Comparison of ENCODE assay signal across 27 mouse cellular contexts in the genomic region with DNA sequence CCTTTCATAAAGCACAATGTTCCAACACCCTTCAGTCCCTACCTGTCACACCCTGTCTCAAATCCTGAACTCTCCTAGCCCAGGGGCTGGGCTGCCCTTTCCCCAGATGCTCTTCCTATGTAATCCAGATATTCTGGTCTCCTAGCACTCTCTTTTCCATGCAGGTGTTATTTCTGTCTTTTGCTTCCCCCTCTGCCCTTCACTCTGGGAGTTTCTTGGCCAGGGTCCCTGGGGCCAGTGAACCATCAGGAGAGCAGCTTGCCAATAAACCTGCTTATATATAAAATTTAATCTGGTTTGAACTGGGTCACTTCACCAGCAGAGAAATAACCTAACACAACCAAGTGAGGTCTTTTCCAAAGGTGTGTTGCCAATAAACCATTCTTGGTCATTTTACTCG.
A peak's percentile ranks its signal among the peaks of the same experiment; 100 is the strongest.
DNase-seq lines count a peak whose midpoint lies in the region; ATAC-seq lines count a peak whose summit lies in the region.
"Had no signal": no experiment of that assay in that cellular context is flagged by ENCODE, and none has a peak within 500 bp of the region (broad histone marks: within the 10 kb centered on the region; RNA-seq: fewer than 3 reads in every experiment).

No protein-coding gene starts in this region.

- ATAC-seq in kidney, embryonic 16.5 days (ENCODE audit: low FRiP score, low TSS enrichment) = no peak
- ATAC-seq: CD4-positive, CD25-positive, alpha-beta regulatory T cell, adult 4 months; forebrain, embryonic 15.5 days; inflammation-experienced regulatory T-cells, adult 6 months; midbrain, embryonic 13.5 days had no signal

- no peaks in the 10 kb centered on the region for H3K9me3 ChIP-seq in kidney, embryonic 16.5 days (ENCODE audit: low read length)
- H3K9me3 ChIP-seq: embryonic facial prominence, embryonic 13.5 days; forebrain, embryonic 10.5 days; forebrain, embryonic 15.5 days; heart, embryonic 15.5 days; hindbrain, embryonic 10.5 days; hindbrain, embryonic 15.5 days; midbrain, embryonic 13.5 days; neural tube, embryonic 13.5 days had no signal

- H3K4me1 ChIP-seq in kidney, embryonic 16.5 days (ENCODE audit: insufficient read depth, low read length) = no peaks in the 10 kb centered on the region
- H3K4me1 ChIP-seq: embryonic facial prominence, embryonic 13.5 days; forebrain, embryonic 10.5 days; forebrain, embryonic 15.5 days; heart, embryonic 15.5 days; hindbrain, embryonic 10.5 days; hindbrain, embryonic 15.5 days; midbrain, embryonic 13.5 days; neural tube, embryonic 13.5 days had no signal

- no peak overlapping the region for H3K9ac ChIP-seq in kidney, embryonic 16.5 days (replicated peaks; ENCODE audit: low read length)
- H3K9ac ChIP-seq: embryonic facial prominence, embryonic 13.5 days; forebrain, embryonic 15.5 days; heart, embryonic 15.5 days; hindbrain, embryonic 15.5 days; liver, embryonic 14.5 days; midbrain, embryonic 13.5 days; neural tube, embryonic 13.5 days had no signal

- intact Hi-C loops in heart, postnatal 14 days (cut with DNase I) = no loop called here

- H3K27me3 ChIP-seq in kidney, embryonic 16.5 days (ENCODE audit: insufficient read depth, low read length) = no peaks in the 10 kb centered on the region
- H3K27me3 ChIP-seq: embryonic facial prominence, embryonic 13.5 days; forebrain, embryonic 15.5 days; heart, embryonic 15.5 days; hindbrain, embryonic 15.5 days; midbrain, embryonic 13.5 days; neural tube, embryonic 13.5 days had no signal

- 74% methylated on average over 1 of the region's 1 CpGs for WGBS in kidney, embryonic 16.5 days

- no peak overlapping the region for H3K4me2 ChIP-seq in kidney, embryonic 16.5 days (replicated peaks; ENCODE audit: low read depth, low read length)
- H3K4me2 ChIP-seq: embryonic facial prominence, embryonic 13.5 days; forebrain, embryonic 15.5 days; heart, embryonic 15.5 days; hindbrain, embryonic 15.5 days; midbrain, embryonic 13.5 days; neural tube, embryonic 13.5 days had no signal

- H3K4me3 ChIP-seq in kidney, embryonic 16.5 days (ENCODE audit: low read length) = no peak overlapping the region
- H3K4me3 ChIP-seq: embryonic facial prominence, embryonic 13.5 days; forebrain, embryonic 10.5 days; forebrain, embryonic 15.5 days; gastrocnemius, adult 2 months; heart, embryonic 15.5 days; hindbrain, embryonic 10.5 days; hindbrain, embryonic 15.5 days; midbrain, embryonic 13.5 days; neural tube, embryonic 13.5 days had no signal

- peak; percentile 19 for DNase-seq in gastrocnemius, adult 18-20 months (ENCODE audit: low spot score)
- DNase-seq in gastrocnemius, postnatal 25 days = no peak
- DNase-seq in kidney, adult 18-20 months = peak; percentile 5
- DNase-seq in heart, adult 9 months (ENCODE audit: low spot score in 2 of 2) = peak; percentile 0 to 11
- peak; percentile 5 to 10 for DNase-seq in heart, postnatal 14 days
- DNase-seq in T-cell, adult 2 months (ENCODE audit: low spot score) = no peak
- DNase-seq: adrenal gland, postnatal 25 days; cerebellum, adult 2 months; gastrocnemius, adult 2 months; liver; lung, adult 2 months; lung, postnatal 10 days; thymus, postnatal 4 days had no signal

- H3K27ac ChIP-seq in kidney, embryonic 16.5 days (ENCODE audit: low read length) = no peak overlapping the region
- H3K27ac ChIP-seq: embryonic facial prominence, embryonic 13.5 days; forebrain, embryonic 10.5 days; forebrain, embryonic 15.5 days; gastrocnemius, adult 2 months; heart, embryonic 15.5 days; hindbrain, embryonic 10.5 days; hindbrain, embryonic 15.5 days; kidney, postnatal 0 days; liver, embryonic 14.5 days; macrophage; midbrain, embryonic 13.5 days; neural tube, embryonic 13.5 days had no signal

- no peaks in the 10 kb centered on the region for H3K36me3 ChIP-seq in kidney, embryonic 16.5 days (ENCODE audit: insufficient read depth, low read length)
- H3K36me3 ChIP-seq: embryonic facial prominence, embryonic 13.5 days; forebrain, embryonic 10.5 days; forebrain, embryonic 15.5 days; heart, embryonic 15.5 days; hindbrain, embryonic 10.5 days; hindbrain, embryonic 15.5 days; midbrain, embryonic 13.5 days; neural tube, embryonic 13.5 days had no signal

Comparison
In these comparisons a context has a peak if more than half of its experiments do, and no peak if none do; other contexts are left out.
1. DNase-seq: peak in gastrocnemius, adult 18-20 months (single experiment), kidney, adult 18-20 months (single experiment), heart, adult 9 months (2 of 2) and heart, postnatal 14 days (2 of 2); none in gastrocnemius, postnatal 25 days (single experiment) and T-cell, adult 2 months (single experiment).